ENCODE assay signal across 11 mouse cellular contexts in the genomic region with DNA sequence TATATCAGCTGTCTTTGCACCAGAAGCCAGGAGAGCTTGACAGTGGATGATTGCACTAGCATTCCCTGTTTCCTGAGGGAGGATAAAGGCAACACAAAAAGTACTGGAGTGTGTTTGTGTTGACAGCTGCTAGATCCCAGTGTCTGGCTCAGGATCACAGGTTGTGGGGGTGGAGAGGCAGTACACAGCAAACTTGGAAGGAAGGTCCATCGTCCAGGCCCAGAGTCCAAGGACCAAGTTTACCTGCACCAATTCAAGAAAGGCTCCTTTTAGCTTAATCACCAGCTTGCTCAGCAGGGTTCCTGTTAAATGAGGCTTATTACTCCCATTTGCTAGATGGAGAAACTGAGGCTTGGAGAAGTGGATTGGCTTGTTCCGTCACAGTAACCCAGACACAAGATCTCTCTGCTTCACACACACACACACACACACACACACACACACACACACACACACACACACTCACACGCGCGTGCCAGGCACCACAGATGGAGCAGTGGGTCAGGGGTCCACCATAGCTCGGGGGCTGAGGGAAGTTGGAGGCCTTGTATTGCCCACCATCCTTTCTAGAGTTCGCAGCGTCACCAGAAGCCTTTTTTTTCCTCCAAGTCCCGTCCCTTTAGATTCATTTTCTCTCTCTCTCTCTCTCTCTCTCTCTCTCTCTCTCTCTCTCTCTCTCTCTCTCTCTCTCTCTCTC. TPM values are rescaled to one million over a fixed set of nuclear protein-coding genes. Genes with fewer than 3 reads are reported as not detected.
DNase-seq lines count a peak whose midpoint lies in the region; ATAC-seq lines count a peak whose summit lies in the region.
"Had no signal": no experiment of that assay in that cellular context is flagged by ENCODE, and none has a peak within 500 bp of the region (broad histone marks: within the 10 kb centered on the region; RNA-seq: fewer than 3 reads in every experiment).

No protein-coding gene starts in this region.

- H3K36me3 ChIP-seq in liver, embryonic 11.5 days (ENCODE audit: control insufficient read depth, insufficient read depth, low read length): no peaks in the 10 kb centered on the region
- no peaks in the 10 kb centered on the region for H3K36me3 ChIP-seq in hindbrain, embryonic 12.5 days
- no peaks in the 10 kb centered on the region for H3K36me3 ChIP-seq in neural tube, embryonic 15.5 days

- no peaks in the 10 kb centered on the region for H3K9me3 ChIP-seq in liver, embryonic 11.5 days (ENCODE audit: control insufficient read depth, low read length)
- H3K9me3 ChIP-seq in hindbrain, embryonic 12.5 days (replicated peaks): no peaks in the 10 kb centered on the region
- H3K9me3 ChIP-seq in neural tube, embryonic 15.5 days (replicated peaks): no peaks in the 10 kb centered on the region

- H3K27ac ChIP-seq in liver, embryonic 11.5 days (ENCODE audit: low read depth, low read length): no peak overlapping the region
- H3K27ac ChIP-seq in hindbrain, embryonic 12.5 days: peak overlapping the region; percentile 85
- H3K27ac ChIP-seq in neural tube, embryonic 15.5 days (replicated peaks): peak overlapping the region; percentile 73
- H3K27ac ChIP-seq: left cerebral cortex, adult 2 months had no signal

- H3K4me2 ChIP-seq in liver, embryonic 11.5 days: peak overlapping the region; percentile 12; the same call in 1 of the 2 replicates
- peak overlapping the region; percentile 66 for H3K4me2 ChIP-seq in hindbrain, embryonic 12.5 days (replicated peaks)
- peak overlapping the region; percentile 78 for H3K4me2 ChIP-seq in neural tube, embryonic 15.5 days

- WGBS in liver, embryonic 11.5 days: 28% methylated on average over 9 of the region's 9 CpGs
- 38% methylated on average over 9 of the region's 9 CpGs for WGBS in hindbrain, embryonic 12.5 days
- 22% methylated on average over 9 of the region's 9 CpGs for WGBS in neural tube, embryonic 15.5 days

- no peak overlapping the region for H3K9ac ChIP-seq in liver, embryonic 11.5 days (ENCODE audit: low read depth, low read length)
- H3K9ac ChIP-seq in hindbrain, embryonic 12.5 days: peak overlapping the region; percentile 56; the same call in 1 of the 2 replicates
- no peak overlapping the region for H3K9ac ChIP-seq in neural tube, embryonic 15.5 days (replicated peaks)

- H3K4me3 ChIP-seq in liver, embryonic 11.5 days (ENCODE audit: low read depth, low read length): no peak overlapping the region; the same call in 1 of the 2 replicates
- H3K4me3 ChIP-seq in hindbrain, embryonic 12.5 days: peak overlapping the region; percentile 38
- peak overlapping the region; percentile 45 for H3K4me3 ChIP-seq in neural tube, embryonic 15.5 days (replicated peaks)

- H3K4me1 ChIP-seq in liver, embryonic 11.5 days (replicated peaks; ENCODE audit: control insufficient read depth, insufficient read depth, low read length): peaks cover 3% of the 10 kb centered on the region
- H3K4me1 ChIP-seq in hindbrain, embryonic 12.5 days: peaks cover 19% of the 10 kb centered on the region
- peaks cover 21% of the 10 kb centered on the region for H3K4me1 ChIP-seq in neural tube, embryonic 15.5 days

- H3K27me3 ChIP-seq in liver, embryonic 11.5 days (replicated peaks; ENCODE audit: control insufficient read depth, insufficient read depth, low read length): peaks cover 12% of the 10 kb centered on the region; the same call in 1 of the 2 replicates
- peaks cover 7% of the 10 kb centered on the region; the same call in 1 of the 2 replicates for H3K27me3 ChIP-seq in hindbrain, embryonic 12.5 days
- no peaks in the 10 kb centered on the region for H3K27me3 ChIP-seq in neural tube, embryonic 15.5 days (replicated peaks)

- ATAC-seq in liver, embryonic 11.5 days (replicated peaks; ENCODE audit: low FRiP score): no peak
- peak; percentile 60 for ATAC-seq in hindbrain, embryonic 12.5 days (ENCODE audit: low FRiP score)
- peak; percentile 49; the same call in 1 of the 2 replicates for ATAC-seq in neural tube, embryonic 15.5 days (ENCODE audit: low FRiP score)
- no peak for ATAC-seq in erythroid progenitor cell, adult 5-6 weeks (replicated peaks; ENCODE audit: low FRiP score, poor library complexity, severe bottlenecking)
- no peak for ATAC-seq in granulocyte monocyte progenitor cell, adult 5-6 weeks (replicated peaks; ENCODE audit: poor library complexity, severe bottlenecking)

- DNase-seq in liver, embryonic 11.5 days (ENCODE audit: low spot score): no peak
- no peak for DNase-seq in liver
- peak; percentile 23 to 56 for DNase-seq in kidney, postnatal 4 days
- DNase-seq in adrenal gland, adult 8-10 months: no peak
- DNase-seq: cerebellum, adult 11-12 months had no signal

RNA-seq across cellular contexts. Expression of a gene that starts 45.3 kb away (rescaled TPM):
- 0.44 and 0.62 TPM in 2 replicates for polyA plus RNA-seq in liver, embryonic 11.5 days (2014; fragmentation: Nextera tagmentation; extraction: Ambion mirVana)
- 27.1 and 39.0 TPM in 2 replicates for polyA plus RNA-seq in hindbrain, embryonic 12.5 days (2016; fragmentation: Nextera tagmentation; extraction: Ambion mirVana)
- polyA plus RNA-seq in neural tube, embryonic 15.5 days (2015; fragmentation: Nextera tagmentation; extraction: Ambion mirVana): 38.0 and 42.0 TPM in 2 replicates
- not detected in 2 replicates for total RNA-seq in erythroid progenitor cell, adult 5-6 weeks (2015; ENCODE audit: low replicate concordance)
- not detected in 2 replicates for total RNA-seq in erythroid progenitor cell, adult 5-6 weeks (2017; ENCODE audit: low replicate concordance)
- total RNA-seq in adrenal gland, adult 8-10 months (2022): not detected
- 1.0 TPM in 1 of 2 replicates, not detected in the other for total RNA-seq in granulocyte monocyte progenitor cell, adult 5-6 weeks (2014; fragmentation: Nextera tagmentation)
- total RNA-seq in granulocyte monocyte progenitor cell, adult 5-6 weeks (2017): 0.34 TPM in 1 of 2 replicates, not detected in the other
- total RNA-seq: left cerebral cortex, adult 2 months; MEL had no signal

Comparison
In these comparisons a context has a peak if more than half of its experiments do, and no peak if none do; other contexts are left out.
1. ATAC-seq: peak in hindbrain, embryonic 12.5 days (single experiment) and neural tube, embryonic 15.5 days (single experiment); none in liver, embryonic 11.5 days (single experiment), erythroid progenitor cell, adult 5-6 weeks (single experiment) and granulocyte monocyte progenitor cell, adult 5-6 weeks (single experiment).
2. DNase-seq: peak in kidney, postnatal 4 days (2 of 2); none in liver, embryonic 11.5 days (single experiment), liver (single experiment) and adrenal gland, adult 8-10 months (single experiment).
3. H3K4me2 ChIP-seq: peak in every context shown above with its lines; median percentile 78 in neural tube, embryonic 15.5 days; 66 in hindbrain, embryonic 12.5 days; 12 in liver, embryonic 11.5 days.